Mouse (Mus musculus) embryonic facial prominence, embryonic 11.5 days (tissue): ENCODE measurements around the gene Ece1. TPM values are rescaled to one million over a fixed set of nuclear protein-coding genes. Genes with fewer than 3 reads are reported as not detected.
"Not testable (repeated sequence)": the region's sequence is repeated elsewhere in the genome, so short reads cannot be mapped to it uniquely, and the experiment has no call there.

Experiments
- ATAC-seq: fragments of 200-750 bp; cut with Nextera tagmentation; replicated peaks from 2 replicates; pipeline ENCODE4 v1.8.0; 2017; ENCODE audit warnings: low read depth; ENCODE audit not compliant: insufficient number of reproducible peaks, low FRiP score, low TSS enrichment
- DNase-seq: peaks from one replicate; pipeline ENCODE4 v3.0.0-alpha.2; 2015; ENCODE audit warnings: low spot score
- H3K27ac ChIP-seq: fragments of 300-500 bp; sonication (generic); replicated peaks from 2 replicates; pipeline ENCODE4 v1.5.1; 2014; ENCODE audit warnings: mild to moderate bottlenecking, low read depth, low read length, control low read depth
- H3K27me3 ChIP-seq: fragments of 300-500 bp; sonication (generic); 2 replicates; pipeline ENCODE4 v1.6.1; 2014; ENCODE audit warnings: mild to moderate bottlenecking, low read length, moderate library complexity, mixed read lengths; ENCODE audit not compliant: control insufficient read depth, insufficient read depth
- H3K36me3 ChIP-seq: fragments of 300-500 bp; sonication (generic); replicated peaks from 2 replicates; pipeline ENCODE4 v1.6.1; 2014; ENCODE audit warnings: low read depth, mild to moderate bottlenecking, low read length, moderate library complexity, mixed read lengths; ENCODE audit not compliant: control insufficient read depth, insufficient read depth
- H3K4me1 ChIP-seq: fragments of 300-500 bp; sonication (generic); 2 replicates; pipeline ENCODE4 v1.6.1; 2014; ENCODE audit warnings: low read length, mixed read lengths; ENCODE audit not compliant: control insufficient read depth, insufficient read depth
- H3K4me2 ChIP-seq: fragments of 300-500 bp; sonication (generic); 2 replicates; pipeline ENCODE4 v1.6.1; 2014; ENCODE audit warnings: low read depth, mild to moderate bottlenecking, control low read depth, low read length, moderate library complexity
- H3K4me3 ChIP-seq: fragments of 300-500 bp; sonication (generic); 2 replicates; pipeline ENCODE4 v1.5.1; 2014; ENCODE audit warnings: low read depth, low read length, control low read depth
- H3K9ac ChIP-seq: fragments of 300-500 bp; sonication (generic); replicated peaks from 2 replicates; pipeline ENCODE4 v1.6.1; 2014; ENCODE audit warnings: mild to moderate bottlenecking, control low read depth, low read length
- H3K9me3 ChIP-seq: fragments of 300-500 bp; sonication (generic); replicated peaks from 2 replicates; pipeline ENCODE4 v1.6.1; 2016; ENCODE audit warnings: mild to moderate bottlenecking, low read length, inconsistent platforms, mixed read lengths; ENCODE audit not compliant: control insufficient read depth
- WGBS: fragments of 180-500 bp; shearing (Covaris S2); extraction: QIAGEN DNeasy Blood & Tissue Kit; methylation state at CpG from one replicate; pipeline ENCODE4 v1.1.7; 2014; 5-methylcytosine and 5-hydroxymethylcytosine counted together
- polyA plus RNA-seq: library from polyadenylated mRNA; unstranded; fragments of >200 nt; fragmentation: Nextera tagmentation; extraction: Ambion mirVana; gene quantifications from 2 replicates; pipeline ENCODE4 v1.2.1, GENCODE M21; 2014

Ece1 gene
- polyA plus RNA-seq, 1 experiment from 2014 or later: 32.2 TPM

DNA sequence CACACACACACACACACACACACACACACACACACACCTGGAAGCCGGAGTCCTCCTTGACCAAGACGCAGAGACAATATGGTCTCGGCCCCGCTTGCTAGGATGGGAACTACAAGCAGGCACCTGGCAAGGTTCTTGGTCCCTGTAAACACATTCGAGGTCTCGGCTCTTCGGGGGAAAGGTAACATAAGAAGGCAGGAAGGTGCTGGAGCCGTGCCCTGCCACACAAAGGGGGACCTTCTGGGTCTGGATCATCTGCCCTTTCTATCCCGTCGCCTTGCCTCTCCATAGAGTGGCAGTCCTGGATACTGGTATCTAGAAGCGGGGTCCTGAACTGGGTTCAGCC is 102.5 kb downstream of the Ece1 start:
- Histone ChIP-seq H3K9ac (no peak overlapping the region), H3K4me1 (no peaks in the 10 kb centered on the region), H3K27me3 (no peaks in the 10 kb centered on the region), H3K9me3 (no peaks in the 10 kb centered on the region), H3K4me3 (no peak overlapping the region), H3K4me2 (no peak overlapping the region), H3K27ac (no peak overlapping the region), H3K36me3 (peaks cover 9% of the 10 kb centered on the region)
- ATAC-seq (0 out of 2 replicates have a peak, but pooled peaks have one; percentile 6), DNase-seq (no peak)
- 91% methylated on average over 11 of the region's 11 CpGs for WGBS

DNA sequence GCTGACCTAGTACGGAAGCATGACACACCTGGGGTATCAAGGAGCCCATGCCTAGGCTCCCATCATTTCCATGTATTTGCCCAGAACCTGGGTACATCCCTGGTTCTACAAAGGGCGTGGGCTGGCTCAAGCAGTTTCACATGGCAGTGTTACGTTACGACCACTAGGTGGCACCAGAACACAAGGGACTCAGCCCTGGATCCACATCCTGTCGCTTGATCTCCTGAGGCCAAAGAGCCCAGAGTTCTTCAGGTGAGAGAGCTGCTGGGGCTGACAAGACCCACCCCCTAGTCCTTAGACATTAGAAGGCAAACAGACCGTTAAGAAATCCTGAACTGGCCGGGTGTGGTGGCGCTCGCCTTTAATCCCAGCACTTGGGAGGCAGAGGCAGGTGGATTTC is 106.2 kb downstream of the Ece1 start:
- WGBS: 7% methylated on average over 9 of the region's 9 CpGs
- peak; percentile 88 for DNase-seq

DNA sequence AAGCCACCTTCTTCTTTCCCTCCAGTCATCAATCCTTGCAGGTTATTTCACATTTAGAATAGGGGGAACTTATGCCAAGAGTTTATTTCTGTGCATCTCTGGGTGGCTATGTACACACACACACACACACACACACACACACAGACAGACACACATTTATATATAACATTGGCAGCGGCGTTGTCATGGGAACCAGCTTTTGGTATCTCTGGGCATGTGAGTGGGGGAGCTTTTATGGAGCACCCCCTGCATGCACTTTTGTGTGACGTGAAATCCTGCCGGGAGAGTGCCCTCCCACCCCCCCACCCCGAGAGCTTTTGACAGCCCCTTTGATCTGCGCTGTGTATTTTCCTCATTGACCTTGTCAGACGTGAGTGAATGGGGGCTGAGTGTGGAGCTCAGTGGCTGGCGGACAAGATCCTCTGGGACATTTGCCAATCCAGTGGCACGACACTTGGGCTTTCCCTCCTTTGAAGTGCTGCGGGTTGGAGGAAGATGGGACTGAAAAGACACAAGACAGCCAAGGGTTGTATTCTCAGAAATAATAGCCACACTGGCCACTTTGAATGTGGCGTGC is 108.7 kb downstream of the Ece1 start:
- DNase-seq, H3K9ac ChIP-seq, H3K4me2 ChIP-seq, H3K36me3 ChIP-seq, H3K4me1 ChIP-seq, H3K27me3 ChIP-seq, ATAC-seq, H3K27ac ChIP-seq, H3K9me3 ChIP-seq, H3K4me3 ChIP-seq: not testable (repeated sequence)
- no CpG with 5 or more reads among the region's 11 CpGs for WGBS

More for the DNA sequence above, 106.2 kb downstream of the Ece1 start:
- H3K4me2 ChIP-seq: no peak overlapping the region
- H3K4me3 ChIP-seq: no peak overlapping the region
- H3K9me3 ChIP-seq: no peaks in the 10 kb centered on the region
- H3K36me3 ChIP-seq: no peaks in the 10 kb centered on the region
- no peaks in the 10 kb centered on the region for H3K27me3 ChIP-seq
- H3K27ac ChIP-seq: no peak overlapping the region
- no peaks in the 10 kb centered on the region for H3K4me1 ChIP-seq
- 0 out of 2 replicates have a peak, but pooled peaks have one; percentile 47 for ATAC-seq
- no peak overlapping the region for H3K9ac ChIP-seq

DNA sequence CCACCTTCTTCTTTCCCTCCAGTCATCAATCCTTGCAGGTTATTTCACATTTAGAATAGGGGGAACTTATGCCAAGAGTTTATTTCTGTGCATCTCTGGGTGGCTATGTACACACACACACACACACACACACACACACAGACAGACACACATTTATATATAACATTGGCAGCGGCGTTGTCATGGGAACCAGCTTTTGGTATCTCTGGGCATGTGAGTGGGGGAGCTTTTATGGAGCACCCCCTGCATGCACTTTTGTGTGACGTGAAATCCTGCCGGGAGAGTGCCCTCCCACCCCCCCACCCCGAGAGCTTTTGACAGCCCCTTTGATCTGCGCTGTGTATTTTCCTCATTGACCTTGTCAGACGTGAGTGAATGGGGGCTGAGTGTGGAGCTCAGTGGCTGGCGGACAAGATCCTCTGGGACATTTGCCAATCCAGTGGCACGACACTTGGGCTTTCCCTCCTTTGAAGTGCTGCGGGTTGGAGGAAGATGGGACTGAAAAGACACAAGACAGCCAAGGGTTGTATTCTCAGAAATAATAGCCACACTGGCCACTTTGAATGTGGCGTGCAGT is 112.9 kb downstream of the Ece1 start:
- not testable (repeated sequence) for H3K9me3 ChIP-seq, H3K27me3 ChIP-seq, ATAC-seq, H3K4me3 ChIP-seq, H3K36me3 ChIP-seq, H3K4me2 ChIP-seq, H3K4me1 ChIP-seq, DNase-seq, H3K9ac ChIP-seq, H3K27ac ChIP-seq
- WGBS: no CpG with 5 or more reads among the region's 11 CpGs

DNA sequence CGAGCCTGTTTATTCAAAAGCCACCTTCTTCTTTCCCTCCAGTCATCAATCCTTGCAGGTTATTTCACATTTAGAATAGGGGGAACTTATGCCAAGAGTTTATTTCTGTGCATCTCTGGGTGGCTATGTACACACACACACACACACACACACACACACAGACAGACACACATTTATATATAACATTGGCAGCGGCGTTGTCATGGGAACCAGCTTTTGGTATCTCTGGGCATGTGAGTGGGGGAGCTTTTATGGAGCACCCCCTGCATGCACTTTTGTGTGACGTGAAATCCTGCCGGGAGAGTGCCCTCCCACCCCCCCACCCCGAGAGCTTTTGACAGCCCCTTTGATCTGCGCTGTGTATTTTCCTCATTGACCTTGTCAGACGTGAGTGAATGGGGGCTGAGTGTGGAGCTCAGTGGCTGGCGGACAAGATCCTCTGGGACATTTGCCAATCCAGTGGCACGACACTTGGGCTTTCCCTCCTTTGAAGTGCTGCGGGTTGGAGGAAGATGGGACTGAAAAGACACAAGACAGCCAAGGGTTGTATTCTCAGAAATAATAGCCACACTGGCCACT is 117.1 kb downstream of the Ece1 start:
- peak; percentile 39; the same call in 1 of the 2 replicates for ATAC-seq
- H3K27me3 ChIP-seq, H3K9me3 ChIP-seq, H3K4me2 ChIP-seq, H3K4me3 ChIP-seq, H3K4me1 ChIP-seq, H3K36me3 ChIP-seq, H3K27ac ChIP-seq, DNase-seq, H3K9ac ChIP-seq: not testable (repeated sequence)
- WGBS: no CpG with 5 or more reads among the region's 11 CpGs

DNA sequence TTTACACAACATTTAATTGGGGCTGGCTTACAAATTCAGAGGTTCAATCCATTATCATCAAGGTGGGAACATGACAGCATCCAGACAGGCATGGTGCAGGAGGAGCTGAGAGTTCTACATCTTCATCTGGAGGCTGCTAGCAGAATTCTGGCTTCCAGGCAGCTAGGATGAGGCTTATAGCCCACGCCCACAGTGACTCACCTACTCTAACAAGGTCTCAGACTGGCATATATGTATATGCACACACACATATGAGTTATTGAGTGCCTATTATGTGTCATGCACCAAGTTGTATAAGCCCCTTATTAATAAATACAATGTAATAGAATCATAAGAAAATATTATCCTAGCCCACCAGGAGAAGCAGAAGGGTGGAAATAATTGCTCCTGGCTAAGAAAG is 120.8 kb downstream of the Ece1 start:
- Histone ChIP-seq H3K9me3 (no peaks in the 10 kb centered on the region), H3K36me3 (no peaks in the 10 kb centered on the region), H3K4me1 (no peaks in the 10 kb centered on the region), H3K9ac (no peak overlapping the region), H3K4me3 (no peak overlapping the region), H3K27ac (no peak overlapping the region), H3K27me3 (no peaks in the 10 kb centered on the region), H3K4me2 (no peak overlapping the region)
- no peak for DNase-seq
- 83% methylated on average over 1 of the region's 1 CpGs for WGBS
- no peak for ATAC-seq

DNA sequence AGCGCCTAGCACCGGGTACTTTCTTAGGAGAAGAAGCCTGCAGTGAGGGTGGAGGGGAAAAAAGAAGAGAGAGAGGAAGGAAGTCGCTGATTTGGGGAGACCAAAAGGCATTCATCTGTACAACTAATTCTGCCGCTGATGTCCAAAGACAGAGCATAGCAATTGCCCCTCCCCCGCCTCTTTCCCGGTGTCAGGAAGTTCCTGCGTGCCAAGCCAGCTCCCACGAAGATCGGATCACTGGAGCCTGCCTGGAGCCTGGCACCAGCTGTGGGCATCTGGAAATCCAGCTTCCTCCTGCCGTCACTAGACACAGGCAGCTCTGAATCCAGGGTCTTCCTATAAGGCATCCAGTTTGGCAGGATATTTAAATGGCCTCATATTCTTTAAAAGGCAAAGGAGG is 122.2 kb downstream of the Ece1 start:
- ATAC-seq (no peak), DNase-seq (peak; percentile 48)
- Histone ChIP-seq H3K4me3 (no peak overlapping the region), H3K9me3 (no peaks in the 10 kb centered on the region), H3K9ac (no peak overlapping the region), H3K27ac (no peak overlapping the region), H3K27me3 (no peaks in the 10 kb centered on the region), H3K4me2 (no peak overlapping the region), H3K36me3 (no peaks in the 10 kb centered on the region), H3K4me1 (no peaks in the 10 kb centered on the region)
- WGBS: 38% methylated on average over 10 of the region's 10 CpGs

DNA sequence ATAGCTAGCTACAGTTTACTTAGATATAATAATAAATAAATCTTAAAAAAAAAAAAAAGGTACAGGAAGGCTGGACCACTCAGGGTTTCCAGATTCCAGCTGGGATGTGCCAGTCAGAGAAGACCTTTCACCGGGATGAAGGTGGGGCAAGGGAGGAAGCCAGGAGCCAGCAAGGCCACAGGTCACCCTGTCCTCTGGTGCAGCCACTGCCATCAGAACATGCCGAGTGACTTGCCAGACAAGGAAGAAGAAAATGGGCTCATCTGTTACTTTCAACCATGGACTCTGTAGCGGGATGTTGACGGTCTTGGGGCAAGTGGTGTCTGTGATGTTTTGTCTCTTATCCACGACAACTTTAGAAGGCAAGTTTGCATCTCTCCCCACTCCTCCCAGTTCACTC is 122.7 kb downstream of the Ece1 start:
- H3K4me3 ChIP-seq: no peak overlapping the region
- H3K27ac ChIP-seq: no peak overlapping the region
- no peak overlapping the region for H3K9ac ChIP-seq
- WGBS: 75% methylated on average over 5 of the region's 5 CpGs
- H3K9me3 ChIP-seq: no peaks in the 10 kb centered on the region
- no peak overlapping the region for H3K4me2 ChIP-seq
- no peaks in the 10 kb centered on the region for H3K27me3 ChIP-seq
- ATAC-seq (no peak), DNase-seq (no peak)
- H3K4me1 ChIP-seq: no peaks in the 10 kb centered on the region
- no peaks in the 10 kb centered on the region for H3K36me3 ChIP-seq
